Comparison of ENCODE assay signal across 9 mouse cellular contexts in the genomic region with DNA sequence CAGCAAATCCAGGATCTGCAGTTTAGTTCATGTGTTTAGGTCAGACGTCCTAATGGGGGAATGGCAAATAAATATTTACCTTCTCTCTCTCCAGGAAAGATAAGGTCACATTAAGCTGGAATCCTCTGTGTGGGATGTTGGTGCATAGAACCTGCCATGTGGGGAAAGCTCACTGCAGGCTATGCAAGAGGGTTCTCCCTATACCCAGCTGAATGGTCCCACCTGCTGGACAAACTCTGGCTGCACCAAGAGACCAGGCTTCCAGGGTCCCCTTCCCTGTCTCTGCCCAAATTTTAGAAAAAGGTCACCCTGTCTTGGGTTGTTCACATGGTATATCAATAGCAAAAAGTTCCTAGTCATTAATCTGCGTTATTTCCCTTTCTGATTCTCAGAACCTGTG.
DNase-seq lines count a peak whose midpoint lies in the region; ATAC-seq lines count a peak whose summit lies in the region.
"Had no signal": no experiment of that assay in that cellular context is flagged by ENCODE, and none has a peak within 500 bp of the region (broad histone marks: within the 10 kb centered on the region; RNA-seq: fewer than 3 reads in every experiment).

No protein-coding gene starts in this region.

- no peaks in the 10 kb centered on the region for H3K27me3 ChIP-seq in hindbrain, embryonic 11.5 days (ENCODE audit: control insufficient read depth, insufficient read depth, low read length)
- no peaks in the 10 kb centered on the region for H3K27me3 ChIP-seq in midbrain, embryonic 16.5 days (ENCODE audit: control insufficient read depth, insufficient read depth, low read depth, low read length)

- ATAC-seq in hindbrain, embryonic 11.5 days (ENCODE audit: low FRiP score), result no peak
- ATAC-seq in midbrain, embryonic 16.5 days, result no peak
- ATAC-seq: CD4-positive, CD25-positive, alpha-beta regulatory T cell, adult 4 months had no signal

- H3K27ac ChIP-seq in hindbrain, embryonic 11.5 days (ENCODE audit: low read depth, low read length), result no peak overlapping the region
- no peak overlapping the region for H3K27ac ChIP-seq in midbrain, embryonic 16.5 days (ENCODE audit: low read length)

- no peak overlapping the region for H3K9ac ChIP-seq in hindbrain, embryonic 11.5 days (ENCODE audit: low read depth, low read length)
- no peak overlapping the region for H3K9ac ChIP-seq in midbrain, embryonic 16.5 days (ENCODE audit: low read depth, low read length)

- peak; percentile 2 for DNase-seq in gastrocnemius, adult 18-20 months (ENCODE audit: low spot score)
- DNase-seq in gastrocnemius, postnatal 25 days, result no peak
- peak; percentile 1 to 3 for DNase-seq in urinary bladder, postnatal 36 days (ENCODE audit: low spot score in 2 of 2)
- DNase-seq in urinary bladder, adult 2 months (ENCODE audit: low spot score), result no peak
- DNase-seq in left cerebral cortex, postnatal 10 days (ENCODE audit: extremely low spot score in 1 of 2, low spot score in 2 of 2), result peak; percentile 1 to 46
- DNase-seq in yolk sac, embryonic 10.5 days (ENCODE audit: low spot score), result no peak
- no peak for DNase-seq in hindbrain, embryonic 11.5 days (ENCODE audit: low spot score)

- H3K4me2 ChIP-seq in hindbrain, embryonic 11.5 days (replicated peaks; ENCODE audit: low read depth, low read length), result no peak overlapping the region
- no peak overlapping the region for H3K4me2 ChIP-seq in midbrain, embryonic 16.5 days (ENCODE audit: low read length)

- H3K36me3 ChIP-seq in hindbrain, embryonic 11.5 days (ENCODE audit: control insufficient read depth, insufficient read depth, low read length), result no peaks in the 10 kb centered on the region
- H3K36me3 ChIP-seq in midbrain, embryonic 16.5 days (ENCODE audit: control insufficient read depth, insufficient read depth, low read length), result no peaks in the 10 kb centered on the region

- no peaks in the 10 kb centered on the region for H3K9me3 ChIP-seq in hindbrain, embryonic 11.5 days (ENCODE audit: control insufficient read depth, low read length)
- H3K9me3 ChIP-seq in midbrain, embryonic 16.5 days (replicated peaks; ENCODE audit: control insufficient read depth, low read length, poor library complexity, severe bottlenecking), result no peaks in the 10 kb centered on the region

- intact Hi-C loops in left cerebral cortex, postnatal 10 days (cut with DNase I), result no loop called here

- no peaks in the 10 kb centered on the region for H3K4me1 ChIP-seq in hindbrain, embryonic 11.5 days (replicated peaks; ENCODE audit: control insufficient read depth, insufficient read depth, low read length)
- H3K4me1 ChIP-seq in midbrain, embryonic 16.5 days (ENCODE audit: control insufficient read depth, insufficient read depth, low read length), result no peaks in the 10 kb centered on the region

- H3K4me3 ChIP-seq in hindbrain, embryonic 11.5 days (ENCODE audit: low read depth, low read length), result no peak overlapping the region
- no peak overlapping the region for H3K4me3 ChIP-seq in midbrain, embryonic 16.5 days (ENCODE audit: low read depth, low read length)

- 79% methylated on average over 2 of the region's 2 CpGs for WGBS in hindbrain, embryonic 11.5 days
- 83% methylated on average over 2 of the region's 2 CpGs for WGBS in midbrain, embryonic 16.5 days

Comparison
In these comparisons a context has a peak if more than half of its experiments do, and no peak if none do; other contexts are left out.
1. DNase-seq: peak in gastrocnemius, adult 18-20 months (single experiment), urinary bladder, postnatal 36 days (2 of 2) and left cerebral cortex, postnatal 10 days (2 of 2); none in gastrocnemius, postnatal 25 days (single experiment), urinary bladder, adult 2 months (single experiment), yolk sac, embryonic 10.5 days (single experiment) and hindbrain, embryonic 11.5 days (single experiment).